Mouse (Mus musculus): Measurements from ENCODE around the gene AL732309.1.

DNA sequence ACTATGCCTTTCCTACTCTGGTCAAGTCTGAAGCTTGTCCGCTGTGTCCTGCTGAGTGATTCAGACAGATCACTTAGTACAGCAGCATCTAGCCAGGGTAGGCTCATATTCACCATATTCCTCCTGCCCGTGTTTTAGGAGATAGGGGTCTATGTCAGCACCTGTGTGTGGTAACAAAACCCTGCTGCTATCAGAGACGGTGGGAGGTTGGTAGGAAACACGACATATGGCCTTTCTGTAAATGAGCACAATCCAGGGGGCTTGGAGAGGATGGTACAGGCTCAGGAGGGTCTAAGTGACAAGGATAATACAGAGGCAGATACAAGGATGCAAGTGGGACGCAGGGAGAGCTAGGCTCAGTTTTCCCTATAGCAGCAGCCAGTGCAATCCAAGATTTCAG lies 17.1 kb downstream of the AL732309.1 start:
- no peak for TF ChIP-seq CTCF (IDR thresholded peaks at IDR 0.05; ENCODE audit: borderline replicate concordance, insufficient read depth, low read depth, low read length)
- TF ChIP-seq POLR2A (IDR thresholded peaks at IDR 0.05; ENCODE audit: borderline replicate concordance, insufficient read depth, low read length), result no peak

Measured in cerebellum, adult 2 months (tissue).